Mouse (Mus musculus): ENCODE data around the gene Erh.

DNA sequence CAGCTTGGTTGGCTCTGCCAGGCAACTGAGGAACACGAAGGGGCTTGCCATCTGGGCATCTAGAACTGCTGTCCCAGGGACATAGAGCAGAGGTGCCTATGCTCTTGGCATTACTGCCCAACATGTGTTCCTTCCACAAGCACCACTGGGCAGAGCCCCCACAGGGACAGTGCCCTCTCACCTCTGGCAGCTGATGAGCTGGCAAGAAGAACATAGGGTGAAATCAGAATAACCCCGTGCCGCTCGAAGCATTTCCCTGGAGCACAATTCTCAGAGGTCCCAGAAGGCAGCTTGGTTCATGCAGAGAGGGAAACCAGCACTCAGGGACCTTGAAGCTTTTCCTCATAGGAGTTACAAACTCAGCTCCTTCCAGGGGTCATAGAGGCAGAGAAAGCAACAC lies 49.4 kb downstream of the Erh start:
- TF ChIP-seq GATA1 (IDR thresholded peaks at IDR 0.05; ENCODE audit: borderline replicate concordance, low read length): no peak
- TF ChIP-seq CTCF (IDR thresholded peaks at IDR 0.05; ENCODE audit: low read depth, low read length): no peak
